Mouse (Mus musculus): Measurements from ENCODE around the gene Hyal6.

Hyal6 gene

DNA sequence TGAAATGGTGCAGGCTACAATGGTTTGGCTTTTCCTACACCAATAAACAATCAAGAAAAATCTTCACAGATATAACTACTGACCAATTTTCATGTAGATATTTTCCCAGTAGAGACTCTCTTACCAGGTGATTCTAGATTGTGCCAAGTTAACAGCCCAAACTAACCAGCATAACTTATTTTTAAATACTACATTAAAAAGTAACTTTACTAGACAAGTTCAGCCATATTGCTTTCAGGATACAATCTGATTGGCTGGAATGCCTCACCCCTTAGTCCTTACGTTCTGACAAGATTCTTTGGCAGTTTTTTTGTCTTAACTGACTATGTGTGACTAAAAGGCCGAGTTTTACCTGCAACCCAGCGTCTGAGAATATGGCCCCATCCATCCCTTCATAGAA lies at the start of gene Hyal6:
Hyal6 (plus strand) TSS at position 301 of the 400 bp plus-strand sequence.
- DNase-seq = no peak

GRCm38 (mm10) chr6:24687871-24688270 lies 45.2 kb upstream of the Hyal6 start:
- DNase-seq = no peak

- DNase-seq = no peak
These were observed 38.3 kb upstream of the Hyal6 start for GRCm38 (mm10) chr6:24694455-24695410.

- no peak for DNase-seq
These were observed 36.9 kb upstream of the Hyal6 start for GRCm38 (mm10) chr6:24696117-24696516.

DNA sequence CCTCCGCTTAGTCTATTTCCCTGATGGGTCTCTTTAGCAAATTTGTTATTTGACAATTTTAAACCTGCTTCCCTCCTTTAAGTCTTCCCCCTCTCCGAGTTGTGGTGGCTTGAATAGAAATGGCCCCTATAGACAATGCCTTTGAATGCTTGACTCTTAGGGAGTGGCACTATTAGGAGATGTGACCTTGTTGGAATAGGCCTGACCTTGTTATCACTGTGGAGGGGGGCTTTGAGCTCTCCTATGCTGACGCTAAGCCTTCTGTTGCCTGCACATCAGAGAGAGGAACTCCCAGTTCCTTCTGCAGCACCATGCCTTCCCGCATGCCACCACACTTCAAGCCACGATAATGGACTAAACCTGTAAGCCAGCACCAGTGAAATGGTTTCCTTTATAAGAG lies 35.8 kb upstream of the Hyal6 start:
- DNase-seq = no peak

GRCm38 (mm10) chr6:24707090-24707489 lies 26.0 kb upstream of the Hyal6 start:
- no peak for DNase-seq

DNA sequence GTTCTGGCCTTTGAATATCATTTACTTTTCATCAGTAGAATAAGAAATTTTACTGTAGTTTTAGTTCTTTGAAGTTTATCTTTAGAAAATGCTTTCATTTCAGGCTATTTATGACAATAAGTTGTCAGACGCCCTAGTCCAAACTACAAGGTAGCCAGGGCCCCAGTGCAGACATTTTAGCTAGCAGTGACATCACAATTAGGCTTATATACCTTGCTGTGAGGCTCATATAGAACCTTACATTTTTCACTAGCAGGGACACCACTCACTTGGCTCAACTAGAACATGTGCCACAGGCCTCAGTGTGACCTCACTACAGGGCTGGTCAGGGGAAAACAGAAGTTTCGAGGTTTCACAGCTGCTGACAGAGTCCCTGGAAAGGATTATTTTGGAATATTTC lies 25.5 kb upstream of the Hyal6 start:
- DNase-seq = no peak

GRCm38 (mm10) chr6:24721317-24722099 lies 11.5 kb upstream of the Hyal6 start:
- DNase-seq = peak in 1 of 2 experiments; percentile 12

- no peak for DNase-seq
These were observed 4.9 kb upstream of the Hyal6 start for GRCm38 (mm10) chr6:24728130-24728529.

DNA sequence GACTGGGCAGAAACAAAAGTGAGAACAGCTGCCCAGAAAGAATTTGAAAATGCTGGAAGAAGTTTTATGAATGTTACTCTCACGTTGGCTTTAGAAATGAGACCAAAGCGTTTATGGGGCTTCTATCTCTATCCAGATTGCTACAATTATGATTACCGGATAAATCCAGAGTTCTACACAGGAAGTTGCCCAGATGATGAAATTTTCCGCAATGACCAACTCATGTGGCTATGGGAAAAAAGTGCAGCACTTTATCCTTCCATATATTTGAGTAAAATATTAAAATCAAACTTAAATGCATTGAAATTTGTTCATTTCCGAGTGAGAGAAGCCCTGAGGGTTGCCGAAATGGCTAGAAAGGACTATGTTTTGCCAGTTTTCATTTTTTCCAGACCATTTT lies 1.5 kb downstream of the Hyal6 start:
- no peak for DNase-seq

DNA sequence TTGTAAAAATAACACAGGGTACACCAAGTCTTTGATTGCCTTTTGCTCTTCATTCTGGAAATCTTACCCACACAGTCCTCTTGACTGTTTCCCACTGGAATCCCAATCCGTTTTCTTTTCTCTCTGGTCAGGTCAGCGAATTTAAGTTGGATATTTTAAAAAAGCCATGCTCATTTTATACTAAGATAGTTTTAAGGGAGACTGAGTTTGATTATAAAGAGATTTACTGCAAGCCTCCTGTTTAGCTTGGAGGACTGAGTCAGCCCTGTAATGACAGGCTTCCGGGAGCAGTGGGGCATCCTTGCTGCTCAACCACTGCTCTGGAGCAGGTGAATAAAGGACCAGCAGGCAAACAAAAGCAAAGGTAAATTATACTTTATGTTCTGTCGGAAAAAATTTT lies 15.0 kb downstream of the Hyal6 start, which contains the start of gene Hyal4:
Hyal4 (plus strand) TSS at position 301 of the 400 bp plus-strand sequence.
- DNase-seq = no peak

DNA sequence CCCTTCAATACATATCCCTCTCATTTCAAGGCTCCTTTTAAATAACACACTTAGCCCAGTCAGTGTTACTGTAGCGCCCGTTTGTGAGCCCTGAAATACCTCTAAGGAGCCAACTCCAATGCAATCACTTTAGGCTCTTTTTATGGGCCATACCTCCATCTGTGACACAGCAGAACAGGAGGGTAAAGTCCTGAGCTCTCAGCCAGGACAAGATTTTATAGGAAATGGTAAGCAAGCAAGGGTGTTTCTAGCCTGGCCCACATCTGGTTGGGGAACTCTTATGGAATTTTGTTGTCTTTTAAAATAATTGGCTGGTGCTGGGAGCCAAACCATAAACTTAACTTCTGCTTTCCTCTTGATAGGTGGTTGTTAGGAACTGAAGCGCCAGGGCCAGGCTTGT lies 26.2 kb downstream of the Hyal6 start:
- DNase-seq = no peak

GRCm38 (mm10) chr6:24766261-24766660 lies 33.2 kb downstream of the Hyal6 start:
- no peak for DNase-seq

DNA sequence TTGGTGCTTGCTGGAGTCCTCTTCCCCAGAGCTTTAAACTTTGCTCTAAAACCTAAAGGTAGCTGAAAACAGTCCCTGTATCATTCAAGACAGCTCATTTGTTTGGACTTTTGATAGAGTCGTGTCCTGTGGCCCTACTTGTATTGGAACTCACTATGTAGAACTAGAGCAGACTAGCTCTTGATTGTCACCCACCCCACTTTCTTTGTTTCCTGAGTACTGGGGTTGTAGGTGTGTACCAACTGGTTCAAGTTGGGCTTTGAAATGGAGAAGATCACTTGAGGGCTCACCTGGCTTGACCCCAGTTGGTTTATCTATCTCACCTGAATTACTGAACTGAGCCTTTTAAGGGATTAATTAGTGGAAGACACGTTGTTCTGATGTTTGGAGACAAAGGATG lies 46.1 kb downstream of the Hyal6 start:
- DNase-seq = no peak

- no peak for DNase-seq
These were observed 57.8 kb downstream of the Hyal6 start, which contains the start of gene Spam1 for GRCm38 (mm10) chr6:24790888-24791287. Gene Spam1, plus strand, starts transcription at chr6:24791188.
